Mouse (Mus musculus): Measurements from ENCODE around the gene Lgalsl. TPM values are rescaled to one million over a fixed set of nuclear protein-coding genes. Genes with fewer than 3 reads are reported as not detected.

Gene Lgalsl
- 84.9 and 87.2 TPM in 2 replicates for polyA plus RNA-seq (2015; fragmentation: Nextera tagmentation; extraction: Ambion mirVana)

- Histone ChIP-seq H3K9ac (ENCODE audit: low read depth, low read length) (peak within 1 kb of the TSS; percentile 97), H3K36me3 (ENCODE audit: control insufficient read depth, insufficient read depth, low read length) (peaks cover 10% of the 10 kb centered on the region; the same call in 1 of the 2 replicates), H3K9me3 (ENCODE audit: control insufficient read depth, low read length) (no peaks in the 10 kb centered on the region), H3K4me2 (ENCODE audit: low read length) (peak within 1 kb of the TSS; percentile 87), H3K4me3 (ENCODE audit: low read length) (peak within 1 kb of the TSS; percentile 80), H3K4me1 (ENCODE audit: control insufficient read depth, insufficient read depth, low read depth, low read length) (peaks cover 23% of the 10 kb centered on the region), H3K27me3 (replicated peaks; ENCODE audit: control insufficient read depth, insufficient read depth, low read length) (no peaks in the 10 kb centered on the region), H3K27ac (ENCODE audit: low read depth, low read length) (peak within 1 kb of the TSS; percentile 97)
- ATAC-seq = peak; percentile 87
- WGBS = under 1% methylated on average over 93 of the region's 102 CpGs
Measured at GRCm38 (mm10) chr11:20830686-20831505, at the start of gene Lgalsl. Gene Lgalsl, minus strand, starts transcription at chr11:20831056.

- Histone ChIP-seq H3K36me3 (ENCODE audit: control insufficient read depth, insufficient read depth, low read length) (no peaks in the 10 kb centered on the region), H3K27ac (ENCODE audit: low read depth, low read length) (no peak overlapping the region), H3K4me2 (ENCODE audit: low read length) (no peak overlapping the region), H3K4me3 (ENCODE audit: low read length) (no peak overlapping the region), H3K4me1 (ENCODE audit: control insufficient read depth, insufficient read depth, low read depth, low read length) (no peaks in the 10 kb centered on the region), H3K9ac (ENCODE audit: low read depth, low read length) (no peak overlapping the region), H3K27me3 (replicated peaks; ENCODE audit: control insufficient read depth, insufficient read depth, low read length) (no peaks in the 10 kb centered on the region), H3K9me3 (ENCODE audit: control insufficient read depth, low read length) (no peaks in the 10 kb centered on the region)
- 69% methylated on average over 5 of the region's 5 CpGs for WGBS
- peak; percentile 93 for ATAC-seq
Measured at GRCm38 (mm10) chr11:20878644-20879043, 47.8 kb upstream of the Lgalsl start.

- H3K27ac ChIP-seq (ENCODE audit: low read depth, low read length) = no peak overlapping the region
- no peak for ATAC-seq
- no peaks in the 10 kb centered on the region for H3K4me1 ChIP-seq (ENCODE audit: control insufficient read depth, insufficient read depth, low read depth, low read length)
- no peak overlapping the region for H3K4me2 ChIP-seq (ENCODE audit: low read length)
- no peak overlapping the region for H3K4me3 ChIP-seq (ENCODE audit: low read length)
- no peaks in the 10 kb centered on the region for H3K36me3 ChIP-seq (ENCODE audit: control insufficient read depth, insufficient read depth, low read length)
- no peak overlapping the region for H3K9ac ChIP-seq (ENCODE audit: low read depth, low read length)
- no peaks in the 10 kb centered on the region for H3K9me3 ChIP-seq (ENCODE audit: control insufficient read depth, low read length)
- WGBS = 88% methylated on average over 3 of the region's 3 CpGs
- no peaks in the 10 kb centered on the region for H3K27me3 ChIP-seq (replicated peaks; ENCODE audit: control insufficient read depth, insufficient read depth, low read length)
Measured at GRCm38 (mm10) chr11:20877578-20878096, 46.8 kb upstream of the Lgalsl start.

GRCm38 (mm10) chr11:20873386-20873785 is 42.5 kb upstream of the Lgalsl start:
- H3K4me2 ChIP-seq (ENCODE audit: low read length) = no peak overlapping the region
- H3K9me3 ChIP-seq (ENCODE audit: control insufficient read depth, low read length) = no peaks in the 10 kb centered on the region
- H3K9ac ChIP-seq (ENCODE audit: low read depth, low read length) = no peak overlapping the region
- no peaks in the 10 kb centered on the region for H3K36me3 ChIP-seq (ENCODE audit: control insufficient read depth, insufficient read depth, low read length)
- ATAC-seq = no peak
- H3K27ac ChIP-seq (ENCODE audit: low read depth, low read length) = no peak overlapping the region
- H3K4me1 ChIP-seq (ENCODE audit: control insufficient read depth, insufficient read depth, low read depth, low read length) = no peaks in the 10 kb centered on the region
- H3K4me3 ChIP-seq (ENCODE audit: low read length) = no peak overlapping the region
- WGBS = 68% methylated on average over 5 of the region's 5 CpGs
- no peaks in the 10 kb centered on the region for H3K27me3 ChIP-seq (replicated peaks; ENCODE audit: control insufficient read depth, insufficient read depth, low read length)

- WGBS = 92% methylated on average over 7 of the region's 7 CpGs
- no peak for ATAC-seq
Measured at GRCm38 (mm10) chr11:20872911-20873310, 42.1 kb upstream of the Lgalsl start.

GRCm38 (mm10) chr11:20872444-20872843 is 41.6 kb upstream of the Lgalsl start:
- no peaks in the 10 kb centered on the region for H3K9me3 ChIP-seq (ENCODE audit: control insufficient read depth, low read length)
- H3K36me3 ChIP-seq (ENCODE audit: control insufficient read depth, insufficient read depth, low read length) = no peaks in the 10 kb centered on the region
- no peak overlapping the region for H3K4me3 ChIP-seq (ENCODE audit: low read length)
- no peaks in the 10 kb centered on the region for H3K4me1 ChIP-seq (ENCODE audit: control insufficient read depth, insufficient read depth, low read depth, low read length)
- no peaks in the 10 kb centered on the region for H3K27me3 ChIP-seq (replicated peaks; ENCODE audit: control insufficient read depth, insufficient read depth, low read length)
- 87% methylated on average over 2 of the region's 2 CpGs for WGBS
- ATAC-seq = no peak
- no peak overlapping the region for H3K27ac ChIP-seq (ENCODE audit: low read depth, low read length)
- no peak overlapping the region for H3K4me2 ChIP-seq (ENCODE audit: low read length)
- H3K9ac ChIP-seq (ENCODE audit: low read depth, low read length) = no peak overlapping the region

More at GRCm38 (mm10) chr11:20872911-20873310, 42.1 kb upstream of the Lgalsl start:
- Histone ChIP-seq H3K4me1 (ENCODE audit: control insufficient read depth, insufficient read depth, low read depth, low read length) (no peaks in the 10 kb centered on the region), H3K27ac (ENCODE audit: low read depth, low read length) (no peak overlapping the region), H3K9me3 (ENCODE audit: control insufficient read depth, low read length) (no peaks in the 10 kb centered on the region), H3K9ac (ENCODE audit: low read depth, low read length) (no peak overlapping the region), H3K4me3 (ENCODE audit: low read length) (no peak overlapping the region), H3K4me2 (ENCODE audit: low read length) (no peak overlapping the region), H3K36me3 (ENCODE audit: control insufficient read depth, insufficient read depth, low read length) (no peaks in the 10 kb centered on the region), H3K27me3 (replicated peaks; ENCODE audit: control insufficient read depth, insufficient read depth, low read length) (no peaks in the 10 kb centered on the region)

- H3K36me3 ChIP-seq (ENCODE audit: control insufficient read depth, insufficient read depth, low read length) = no peaks in the 10 kb centered on the region
- H3K9me3 ChIP-seq (ENCODE audit: control insufficient read depth, low read length) = no peaks in the 10 kb centered on the region
- H3K4me3 ChIP-seq (ENCODE audit: low read length) = no peak overlapping the region
- no peak overlapping the region for H3K9ac ChIP-seq (ENCODE audit: low read depth, low read length)
- H3K27ac ChIP-seq (ENCODE audit: low read depth, low read length) = no peak overlapping the region
- H3K4me1 ChIP-seq (ENCODE audit: control insufficient read depth, insufficient read depth, low read depth, low read length) = no peaks in the 10 kb centered on the region
- no peak for ATAC-seq
- WGBS = 84% methylated on average over 2 of the region's 2 CpGs
- no peaks in the 10 kb centered on the region for H3K27me3 ChIP-seq (replicated peaks; ENCODE audit: control insufficient read depth, insufficient read depth, low read length)
- H3K4me2 ChIP-seq (ENCODE audit: low read length) = no peak overlapping the region
Measured at GRCm38 (mm10) chr11:20869927-20870326, 39.1 kb upstream of the Lgalsl start.

- Histone ChIP-seq H3K27me3 (replicated peaks; ENCODE audit: control insufficient read depth, insufficient read depth, low read length) (no peaks in the 10 kb centered on the region), H3K27ac (ENCODE audit: low read depth, low read length) (no peak overlapping the region), H3K9ac (ENCODE audit: low read depth, low read length) (no peak overlapping the region), H3K4me3 (ENCODE audit: low read length) (no peak overlapping the region), H3K4me1 (ENCODE audit: control insufficient read depth, insufficient read depth, low read depth, low read length) (0 out of 2 replicates have a peak, but pooled peaks cover under 1% of the 10 kb centered on the region), H3K36me3 (ENCODE audit: control insufficient read depth, insufficient read depth, low read length) (no peaks in the 10 kb centered on the region), H3K9me3 (ENCODE audit: control insufficient read depth, low read length) (no peaks in the 10 kb centered on the region), H3K4me2 (ENCODE audit: low read length) (no peak overlapping the region)
- WGBS = 90% methylated on average over 3 of the region's 3 CpGs
- no peak for ATAC-seq
Measured at GRCm38 (mm10) chr11:20865450-20865849, 34.6 kb upstream of the Lgalsl start.

- WGBS = 68% methylated on average over 6 of the region's 6 CpGs
- no peak overlapping the region for H3K4me3 ChIP-seq (ENCODE audit: low read length)
- H3K27me3 ChIP-seq (replicated peaks; ENCODE audit: control insufficient read depth, insufficient read depth, low read length) = no peaks in the 10 kb centered on the region
- no peaks in the 10 kb centered on the region for H3K36me3 ChIP-seq (ENCODE audit: control insufficient read depth, insufficient read depth, low read length)
- no peaks in the 10 kb centered on the region for H3K9me3 ChIP-seq (ENCODE audit: control insufficient read depth, low read length)
- no peak overlapping the region for H3K4me2 ChIP-seq (ENCODE audit: low read length)
- no peak for ATAC-seq
- 0 out of 2 replicates have a peak, but pooled peaks cover 3% of the 10 kb centered on the region for H3K4me1 ChIP-seq (ENCODE audit: control insufficient read depth, insufficient read depth, low read depth, low read length)
- no peak overlapping the region for H3K9ac ChIP-seq (ENCODE audit: low read depth, low read length)
- no peak overlapping the region for H3K27ac ChIP-seq (ENCODE audit: low read depth, low read length)
Measured at GRCm38 (mm10) chr11:20864647-20865046, 33.8 kb upstream of the Lgalsl start.
